Mouse (Mus musculus): Measurements from ENCODE around the gene Acy3. TPM values are rescaled to one million over a fixed set of nuclear protein-coding genes. Genes with fewer than 3 reads are reported as not detected.

Gene Acy3
- total RNA-seq (2023; ENCODE audit: inconsistent age) = not detected in 4 replicates

DNA sequence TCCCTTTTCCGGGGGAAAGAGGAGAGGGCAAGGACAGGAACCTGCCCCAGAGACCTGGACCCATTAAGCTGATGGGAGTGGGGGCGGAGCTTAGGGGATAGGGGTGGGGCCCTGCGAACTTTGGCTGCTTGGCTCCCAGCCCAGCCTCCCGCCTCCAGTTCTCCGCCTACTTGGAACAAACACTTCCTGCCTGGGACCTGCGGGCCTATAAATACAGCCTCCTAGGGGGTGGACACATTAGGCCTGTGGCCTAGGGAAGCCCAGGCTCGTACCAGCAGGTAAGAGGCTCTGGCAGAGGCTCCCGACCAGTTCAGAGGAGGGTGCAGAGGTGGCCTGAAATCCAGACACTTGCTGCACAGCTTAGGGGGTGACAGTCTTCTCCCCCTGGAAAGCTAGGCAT is at the start of gene Acy3:
Acy3 (plus strand) TSS at position 237 of the 400 bp plus-strand sequence.

DNA sequence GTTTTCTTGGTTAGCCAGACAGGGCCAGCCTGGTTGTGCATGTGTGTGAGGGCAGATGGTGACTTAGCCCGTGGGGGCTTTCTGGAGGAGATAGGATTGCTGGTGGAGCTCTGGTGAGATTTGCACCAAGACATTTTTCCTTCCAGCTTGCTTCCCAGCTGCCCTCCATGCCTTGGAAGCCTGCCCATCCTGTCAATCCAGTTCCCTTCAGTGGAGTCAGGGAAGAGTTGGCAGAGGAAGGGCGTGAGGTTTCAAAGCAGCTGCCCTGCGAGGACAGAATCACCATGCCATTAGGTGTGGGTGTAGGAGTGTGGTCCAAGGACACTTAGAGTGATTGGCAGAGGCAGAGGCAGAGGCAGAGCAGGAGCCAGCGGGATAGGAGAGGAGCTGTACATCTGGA is 27.9 kb upstream of the Acy3 start, which contains the start of gene Aldh3b3:
Aldh3b3 (plus strand) TSS at position 176 of the 400 bp plus-strand sequence.

DNA sequence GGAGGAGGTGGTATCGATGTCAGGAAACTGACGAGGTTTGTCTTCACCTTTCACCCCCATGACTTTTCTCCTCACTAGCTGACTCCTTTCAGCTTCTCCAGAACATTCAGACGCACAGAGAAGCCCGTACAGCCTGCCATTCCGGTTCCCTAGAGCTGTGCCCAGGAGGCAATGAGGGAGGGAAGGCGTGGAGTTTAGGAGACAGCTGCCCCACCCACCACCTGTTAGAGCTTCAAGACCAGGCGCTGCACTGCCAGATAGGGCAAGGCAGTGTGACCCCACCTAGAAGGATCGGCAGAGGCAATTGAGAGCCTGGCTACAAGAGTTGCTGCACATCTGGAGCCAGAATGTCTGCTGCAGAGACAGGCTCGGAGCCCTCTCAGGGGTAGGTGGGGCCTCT is 14.1 kb upstream of the Acy3 start, which contains the start of gene Aldh3b2:
Aldh3b2 (plus strand) TSS at position 100 of the 400 bp plus-strand sequence.

DNA sequence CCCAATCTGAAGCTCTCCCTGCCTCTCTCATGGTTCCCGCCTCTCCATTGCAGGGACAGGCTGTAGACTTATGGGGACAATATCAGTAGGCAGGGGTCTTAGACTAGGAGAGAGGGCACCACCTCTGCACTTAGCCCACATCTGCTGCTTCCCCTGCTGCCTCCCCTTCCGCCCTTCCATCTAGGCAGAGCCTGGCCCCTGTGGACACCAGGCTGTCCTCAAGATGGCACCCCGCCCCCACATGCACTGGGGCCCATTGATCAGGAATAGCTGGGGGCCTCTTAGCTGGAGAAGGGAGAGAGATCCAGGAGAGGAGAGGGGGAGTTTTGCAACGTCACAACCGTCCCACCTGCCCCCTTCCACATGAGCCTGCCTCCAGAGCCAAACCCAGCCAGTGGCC is 6.0 kb downstream of the Acy3 start, which contains the start of gene Tbx10:
Tbx10 (plus strand) TSS at position 337 of the 400 bp plus-strand sequence.

DNA sequence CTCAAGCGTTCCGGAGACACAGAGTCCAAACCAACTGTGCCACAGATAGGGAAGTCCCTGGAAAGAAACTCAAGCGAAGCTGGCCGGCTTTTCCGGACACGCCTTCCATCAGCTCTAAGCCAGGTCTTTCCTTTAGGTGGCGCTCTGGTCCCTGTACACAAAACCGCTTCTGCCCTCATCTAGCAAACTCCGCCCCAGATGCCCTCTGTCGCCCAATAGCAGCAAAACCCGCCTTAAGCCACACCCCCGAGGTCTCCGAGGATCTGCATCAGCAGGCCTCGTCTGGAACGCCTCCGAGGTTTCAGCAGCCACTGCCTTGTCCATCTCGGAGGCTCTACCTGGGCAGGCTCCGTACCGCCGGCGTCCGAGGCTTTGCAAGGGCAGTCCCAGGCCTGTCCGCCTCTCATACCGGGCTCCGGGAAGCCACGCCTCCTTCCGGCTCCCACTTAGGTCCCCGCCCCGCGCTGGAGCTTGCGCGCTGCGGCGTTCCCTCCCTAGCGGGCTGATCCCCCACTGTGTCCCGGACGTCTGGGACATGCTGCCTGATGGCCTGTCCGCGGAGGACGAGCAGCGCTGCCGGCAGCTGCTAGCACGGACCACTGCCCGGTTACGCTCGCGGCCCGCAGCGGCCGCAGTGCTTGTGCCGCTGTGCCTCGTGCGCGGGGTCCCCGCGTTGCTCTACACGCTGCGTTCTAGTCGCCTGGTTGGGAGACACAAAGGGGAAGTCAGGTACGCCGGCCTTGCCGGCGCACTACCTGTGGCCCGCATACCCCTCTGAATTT is 13.9 kb downstream of the Acy3 start, which contains the start of the genes Nudt8 and Gm49405:
Nudt8 (plus strand) TSS at position 462 of the 782 bp plus-strand sequence.
Gm49405 (plus strand) TSS at position 508 of the 782 bp plus-strand sequence.

DNA sequence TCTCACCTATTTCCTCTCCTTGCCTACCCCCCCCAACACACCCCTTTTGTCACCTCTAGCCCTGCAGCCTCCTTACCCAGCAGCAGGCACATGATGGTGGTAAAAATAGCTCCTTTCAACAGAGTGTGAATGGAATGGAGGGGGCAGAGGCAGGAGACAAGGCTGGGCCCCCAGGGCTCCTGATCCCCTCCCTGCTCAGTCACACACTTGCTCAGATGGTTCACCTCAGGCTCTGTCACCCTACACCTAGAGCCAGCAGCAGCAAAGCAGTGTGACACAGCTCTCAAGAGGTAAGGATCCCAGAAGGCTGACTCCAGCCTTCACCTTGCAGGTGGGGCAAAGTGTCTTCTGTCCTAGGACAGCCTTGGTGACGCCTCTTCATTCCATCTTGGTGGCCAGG is 16.7 kb downstream of the Acy3 start, which contains the start of gene Doc2g:
Doc2g (plus strand) TSS at position 202 of the 400 bp plus-strand sequence.

DNA sequence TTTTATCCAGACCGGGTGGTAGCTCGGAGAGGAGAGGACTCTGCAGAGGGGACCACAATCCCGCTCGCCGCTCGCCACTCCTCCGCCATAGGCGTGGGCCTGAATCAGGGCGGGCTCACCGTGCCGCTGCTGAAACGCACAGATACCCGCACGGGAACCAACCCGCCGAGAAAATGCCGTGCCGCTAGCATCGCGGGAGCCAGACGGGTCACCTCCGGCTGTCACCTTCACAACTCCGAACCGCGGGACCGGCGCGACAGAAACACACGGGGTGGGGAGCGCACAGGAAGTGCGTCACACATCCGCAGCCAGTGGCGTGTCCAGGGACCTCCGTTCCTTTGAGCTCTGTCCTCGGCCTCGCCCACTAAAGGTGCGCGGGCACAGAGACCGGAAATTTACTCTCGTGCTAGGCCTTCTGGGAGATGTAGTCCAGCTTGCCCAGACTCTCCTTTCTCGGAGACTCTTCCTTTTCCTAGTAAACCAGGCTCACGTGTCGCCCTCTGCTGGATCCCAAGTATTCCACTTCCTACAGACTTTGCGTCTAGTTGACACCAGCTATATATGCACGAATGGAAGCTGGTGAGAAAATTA is 26.2 kb downstream of the Acy3 start, which contains the start of gene Ndufv1:
Ndufv1 (minus strand) TSS at position 375 of the 591 bp plus-strand sequence.

DNA sequence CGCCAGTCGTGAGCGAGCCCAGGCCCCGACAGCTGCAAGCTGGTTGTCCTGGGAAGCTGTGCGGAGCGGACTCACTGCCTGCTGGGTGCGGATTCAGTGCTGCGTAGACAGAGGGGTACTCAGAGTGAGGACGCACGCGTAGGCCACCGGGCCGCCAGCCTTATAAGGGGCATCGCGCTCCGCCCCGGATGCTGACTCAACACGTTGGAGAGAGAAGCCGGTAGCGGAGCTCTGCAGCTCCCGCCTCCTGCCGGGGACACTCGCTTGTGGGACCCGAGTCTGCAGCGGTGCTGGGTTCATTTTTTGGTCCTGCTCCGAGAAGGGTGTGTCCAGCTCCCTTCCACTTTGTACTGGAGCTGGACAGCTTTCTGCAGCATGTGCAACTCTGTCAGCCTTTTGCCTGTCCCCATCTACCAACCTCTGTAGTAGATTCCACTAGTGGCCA is 51.4 kb downstream of the Acy3 start, which contains the start of gene Gstp1:
Gstp1 (minus strand) TSS at position 198 of the 445 bp plus-strand sequence.

Other genes starting within 250 kb of the Acy3 start
- gene Kmt5b, start 219.1 kb upstream of the Acy3 start, total RNA-seq (2023; ENCODE audit: inconsistent age) = 110 to 126 TPM (median 119 TPM) in 4 replicates
- 51.3 to 66.2 TPM (median 60.2 TPM) in 4 replicates for gene Chka, start 134.8 kb upstream of the Acy3 start, total RNA-seq (2023; ENCODE audit: inconsistent age)
- gene Tcirg1, start 79.4 kb upstream of the Acy3 start, total RNA-seq (2023; ENCODE audit: inconsistent age) = 135 to 176 TPM (median 152 TPM) in 4 replicates
- gene Ndufs8, start 73.8 kb upstream of the Acy3 start, total RNA-seq (2023; ENCODE audit: inconsistent age) = 84.9 to 96.2 TPM (median 92.2 TPM) in 4 replicates
- gene Aldh3b1, start 56.8 kb upstream of the Acy3 start, total RNA-seq (2023; ENCODE audit: inconsistent age) = 8.7 to 9.6 TPM (median 9.1 TPM) in 4 replicates
- gene Unc93b1, start 51.4 kb upstream of the Acy3 start, total RNA-seq (2023; ENCODE audit: inconsistent age) = 548 to 668 TPM (median 607 TPM) in 4 replicates
- 0.60 TPM in 1 of 4 replicates, not detected in the others for gene Aldh3b3, start 27.9 kb upstream of the Acy3 start, total RNA-seq (2023; ENCODE audit: inconsistent age)
- 0.22 to 0.38 TPM in 2 of 4 replicates, not detected in the others for gene Aldh3b2, start 14.2 kb upstream of the Acy3 start, total RNA-seq (2023; ENCODE audit: inconsistent age)
- not detected in 4 replicates for gene Tbx10, start 6.2 kb downstream of the Acy3 start, total RNA-seq (2023; ENCODE audit: inconsistent age)
- 22.3 to 28.3 TPM (median 25.0 TPM) in 4 replicates for gene Nudt8, start 14.0 kb downstream of the Acy3 start, total RNA-seq (2023; ENCODE audit: inconsistent age)
- gene Gm49405, start 14.1 kb downstream of the Acy3 start, total RNA-seq (2023; ENCODE audit: inconsistent age) = 3.2 to 4.8 TPM (median 4.4 TPM) in 4 replicates
- 8.6 to 10.7 TPM (median 10.2 TPM) in 4 replicates for gene Doc2g, start 16.7 kb downstream of the Acy3 start, total RNA-seq (2023; ENCODE audit: inconsistent age)
- gene Ndufv1, start 26.2 kb downstream of the Acy3 start, total RNA-seq (2023; ENCODE audit: inconsistent age) = 83.3 to 94.8 TPM (median 93.6 TPM) in 4 replicates
- gene Gstp1, start 51.4 kb downstream of the Acy3 start, total RNA-seq (2023; ENCODE audit: inconsistent age) = 129 to 162 TPM (median 142 TPM) in 4 replicates
- gene Gstp2, start 59.5 kb downstream of the Acy3 start, total RNA-seq (2023; ENCODE audit: inconsistent age) = 8.5 to 13.7 TPM (median 10.5 TPM) in 4 replicates
- gene Gstp3, start 73.0 kb downstream of the Acy3 start, total RNA-seq (2023; ENCODE audit: inconsistent age) = not detected in 4 replicates
- not detected in 4 replicates for gene Cabp2, start 95.0 kb downstream of the Acy3 start, total RNA-seq (2023; ENCODE audit: inconsistent age)
- 125 to 143 TPM (median 131 TPM) in 4 replicates for gene Cdk2ap2, start 110.6 kb downstream of the Acy3 start, total RNA-seq (2023; ENCODE audit: inconsistent age)
- 177 to 203 TPM (median 187 TPM) in 4 replicates for gene Pitpnm1, start 113.4 kb downstream of the Acy3 start, total RNA-seq (2023; ENCODE audit: inconsistent age)
- 93.0 to 109 TPM (median 99.7 TPM) in 4 replicates for gene Aip, start 139.3 kb downstream of the Acy3 start, total RNA-seq (2023; ENCODE audit: inconsistent age)
- 0.38 to 0.78 TPM (median 0.69 TPM) in 4 replicates for gene Gpr152, start 153.2 kb downstream of the Acy3 start, total RNA-seq (2023; ENCODE audit: inconsistent age)
- gene Cabp4, start 157.5 kb downstream of the Acy3 start, total RNA-seq (2023; ENCODE audit: inconsistent age) = 1.8 to 2.4 TPM (median 2.0 TPM) in 4 replicates
- gene Coro1b, start 162.0 kb downstream of the Acy3 start, total RNA-seq (2023; ENCODE audit: inconsistent age) = 142 to 167 TPM (median 154 TPM) in 4 replicates
- gene Ptprcap, start 167.0 kb downstream of the Acy3 start, total RNA-seq (2023; ENCODE audit: inconsistent age) = 373 to 450 TPM (median 401 TPM) in 4 replicates
- 49.7 to 66.7 TPM (median 51.3 TPM) in 4 replicates for gene Rps6kb2, start 176.8 kb downstream of the Acy3 start, total RNA-seq (2023; ENCODE audit: inconsistent age)
- gene Carns1, start 188.9 kb downstream of the Acy3 start, total RNA-seq (2023; ENCODE audit: inconsistent age) = 78.2 to 88.7 TPM (median 80.1 TPM) in 4 replicates
- gene Tbc1d10c, start 204.7 kb downstream of the Acy3 start, total RNA-seq (2023; ENCODE audit: inconsistent age) = 250 to 285 TPM (median 268 TPM) in 4 replicates
- gene Ppp1ca, start 205.5 kb downstream of the Acy3 start, total RNA-seq (2023; ENCODE audit: inconsistent age) = 381 to 449 TPM (median 412 TPM) in 4 replicates
- 53.6 to 56.9 TPM (median 55.2 TPM) in 4 replicates for gene Rad9a, start 215.1 kb downstream of the Acy3 start, total RNA-seq (2023; ENCODE audit: inconsistent age)
- 141 to 150 TPM (median 145 TPM) in 4 replicates for gene Clcf1, start 227.7 kb downstream of the Acy3 start, total RNA-seq (2023; ENCODE audit: inconsistent age)
- not detected in 4 replicates for gene AC109138.7, start 227.8 kb downstream of the Acy3 start, total RNA-seq (2023; ENCODE audit: inconsistent age)
- 199 to 218 TPM (median 212 TPM) in 4 replicates for gene Pold4, start 245.3 kb downstream of the Acy3 start, total RNA-seq (2023; ENCODE audit: inconsistent age)

Measured in B cell, adult (primary cell).